Mouse (Mus musculus) ES-Bruce4 (cell line): ENCODE results near the gene Sema4c. TPM values are rescaled to one million over a fixed set of nuclear protein-coding genes. Genes with fewer than 3 reads are reported as not detected.

Experiments used
- H3K27ac ChIP-seq: 2 replicates; pipeline ENCODE4 v1.5.1; 2012; ENCODE audit warnings: low read length, inconsistent platforms; ENCODE audit not compliant: insufficient read depth
- H3K27me3 ChIP-seq: 2 replicates; pipeline ENCODE4 v1.6.1; 2012; ENCODE audit warnings: mild to moderate bottlenecking, low read length, inconsistent platforms; ENCODE audit not compliant: control insufficient read depth, poor library complexity, insufficient read depth, severe bottlenecking
- H3K36me3 ChIP-seq: 2 replicates; pipeline ENCODE4 v1.6.1; 2012; ENCODE audit warnings: inconsistent platforms, mild to moderate bottlenecking, low read length, moderate library complexity; ENCODE audit not compliant: control insufficient read depth, poor library complexity, insufficient read depth, severe bottlenecking
- H3K4me1 ChIP-seq: one replicate; pipeline ENCODE4 v1.8.1; 2011; ENCODE audit warnings: low read length; ENCODE audit not compliant: control insufficient read depth, insufficient read depth
- H3K4me3 ChIP-seq: 2 replicates; pipeline ENCODE4 v1.5.1; 2011; ENCODE audit warnings: low read depth, mild to moderate bottlenecking, low read length
- H3K9ac ChIP-seq: 2 replicates; pipeline ENCODE4 v1.6.1; 2012; ENCODE audit warnings: low read depth, mild to moderate bottlenecking, inconsistent platforms; ENCODE audit not compliant: poor library complexity, severe bottlenecking
- H3K9me3 ChIP-seq: replicated peaks from 2 replicates; pipeline ENCODE4 v1.6.1; 2012; ENCODE audit warnings: mild to moderate bottlenecking, low read length, inconsistent platforms; ENCODE audit not compliant: control insufficient read depth, poor library complexity, insufficient read depth, severe bottlenecking
- CTCF ChIP-seq: IDR thresholded peaks from one replicate; pipeline ENCODE4 v1.8.1; 2011; ENCODE audit warnings: low read depth, low read length
- EP300 ChIP-seq: IDR thresholded peaks from 2 replicates; pipeline ENCODE4 v1.6.1; 2011; ENCODE audit warnings: low read depth, low read length; ENCODE audit not compliant: insufficient read depth
- POLR2A ChIP-seq: IDR thresholded peaks from one replicate; pipeline ENCODE4 v1.8.1; 2011; ENCODE audit warnings: low read length; ENCODE audit not compliant: insufficient read depth
- polyA plus RNA-seq: library from polyadenylated mRNA; stranded (reverse); fragments of >200 nt; gene quantifications from 2 replicates; pipeline ENCODE4 v1.2.4, GENCODE M21; 2011; ENCODE audit warnings: low read depth; ENCODE audit not compliant: missing spikeins, insufficient read depth, insufficient read length

The Sema4c gene
- polyA plus RNA-seq, 1 experiment = 11.2 TPM

GRCm38 (mm10) chr1:36569694-36570276, 11.6 kb upstream of the Sema4c start:
- no peaks in the 10 kb centered on the region for H3K27me3 ChIP-seq
- H3K4me3 ChIP-seq = no peak overlapping the region
- H3K9ac ChIP-seq = no peak overlapping the region
- H3K36me3 ChIP-seq = no peaks in the 10 kb centered on the region
- no peaks in the 10 kb centered on the region for H3K9me3 ChIP-seq
- peaks cover 6% of the 10 kb centered on the region for H3K4me1 ChIP-seq
- TF ChIP-seq EP300 = no peak
- no peak for TF ChIP-seq POLR2A
- TF ChIP-seq CTCF = no peak
- no peak overlapping the region for H3K27ac ChIP-seq

GRCm38 (mm10) chr1:36568776-36569175, 10.6 kb upstream of the Sema4c start:
- Histone ChIP-seq H3K4me1 (peaks cover 3% of the 10 kb centered on the region), H3K9ac (no peak overlapping the region), H3K36me3 (no peaks in the 10 kb centered on the region), H3K27ac (no peak overlapping the region), H3K4me3 (no peak overlapping the region), H3K9me3 (no peaks in the 10 kb centered on the region), H3K27me3 (no peaks in the 10 kb centered on the region)
- TF ChIP-seq EP300 (no peak), POLR2A (no peak), CTCF (no peak)

- Histone ChIP-seq H3K9me3 (no peaks in the 10 kb centered on the region), H3K36me3 (no peaks in the 10 kb centered on the region), H3K4me1 (no peaks in the 10 kb centered on the region), H3K9ac (no peak overlapping the region), H3K4me3 (no peak overlapping the region), H3K27me3 (no peaks in the 10 kb centered on the region), H3K27ac (no peak overlapping the region)
- TF ChIP-seq POLR2A (no peak), EP300 (no peak), CTCF (no peak)
Observed at GRCm38 (mm10) chr1:36567818-36568603, 9.9 kb upstream of the Sema4c start.

- Histone ChIP-seq H3K27me3 (no peaks in the 10 kb centered on the region), H3K9ac (no peak overlapping the region), H3K27ac (no peak overlapping the region), H3K9me3 (no peaks in the 10 kb centered on the region), H3K4me1 (no peaks in the 10 kb centered on the region), H3K36me3 (no peaks in the 10 kb centered on the region), H3K4me3 (no peak overlapping the region)
- no peak for TF ChIP-seq POLR2A
- no peak for TF ChIP-seq CTCF
- TF ChIP-seq EP300 = no peak
Observed at GRCm38 (mm10) chr1:36566425-36566824, 8.3 kb upstream of the Sema4c start.

GRCm38 (mm10) chr1:36564101-36564500, 6.0 kb upstream of the Sema4c start:
- no peaks in the 10 kb centered on the region for H3K4me1 ChIP-seq

GRCm38 (mm10) chr1:36563632-36564031, 5.5 kb upstream of the Sema4c start:
- H3K4me1 ChIP-seq = no peaks in the 10 kb centered on the region
- TF ChIP-seq CTCF = no peak
- TF ChIP-seq POLR2A = no peak
- H3K4me3 ChIP-seq = no peak overlapping the region
- H3K27me3 ChIP-seq = no peaks in the 10 kb centered on the region
- no peaks in the 10 kb centered on the region for H3K9me3 ChIP-seq
- H3K27ac ChIP-seq = no peak overlapping the region
- H3K36me3 ChIP-seq = no peaks in the 10 kb centered on the region
- no peak overlapping the region for H3K9ac ChIP-seq

More at GRCm38 (mm10) chr1:36564101-36564500, 6.0 kb upstream of the Sema4c start:
- Histone ChIP-seq H3K9ac (no peak overlapping the region), H3K27ac (no peak overlapping the region), H3K27me3 (no peaks in the 10 kb centered on the region), H3K9me3 (no peaks in the 10 kb centered on the region), H3K36me3 (no peaks in the 10 kb centered on the region), H3K4me3 (no peak overlapping the region)
- TF ChIP-seq CTCF = no peak
- no peak for TF ChIP-seq EP300
- no peak for TF ChIP-seq POLR2A
